Mouse (Mus musculus) midbrain, embryonic 11.5 days (tissue): ENCODE measurements at regions not wholly inside any gene's neighbourhood (a gene's known extent, or its start where the extent isn't known, plus 50 kb on each side); places are given as distances from the start of the nearest gene placed in this dataset.
A peak's percentile ranks its signal among the peaks of the same experiment; 100 is the strongest.
"Not testable (repeated sequence)": the region's sequence is repeated elsewhere in the genome, so short reads cannot be mapped to it uniquely, and the experiment has no call there.

Experiments
- ATAC-seq: fragments of 200-750 bp; cut with Nextera tagmentation; 2 replicates; pipeline ENCODE4 v1.8.0; 2017; ENCODE audit warnings: moderate TSS enrichment, moderate library complexity; ENCODE audit not compliant: low FRiP score
- DNase-seq: peaks from one replicate; pipeline ENCODE4 v3.0.0; 2015; ENCODE audit warnings: low spot score; ENCODE audit errors: missing footprints
- H3K27ac ChIP-seq: fragments of 300-500 bp; sonication (generic); 2 replicates; pipeline ENCODE4 v1.5.1; 2014; ENCODE audit warnings: low read depth, low read length
- H3K27me3 ChIP-seq: fragments of 300-500 bp; sonication (generic); 2 replicates; pipeline ENCODE4 v1.6.1; 2014; ENCODE audit warnings: mild to moderate bottlenecking, low read length, moderate library complexity, mixed read lengths; ENCODE audit not compliant: control insufficient read depth, insufficient read depth
- H3K36me3 ChIP-seq: fragments of 300-500 bp; sonication (generic); 2 replicates; pipeline ENCODE4 v1.6.1; 2014; ENCODE audit warnings: mild to moderate bottlenecking, low read length, moderate library complexity, mixed read lengths; ENCODE audit not compliant: control insufficient read depth, insufficient read depth
- H3K4me1 ChIP-seq: fragments of 300-500 bp; sonication (generic); 2 replicates; pipeline ENCODE4 v1.6.1; 2014; ENCODE audit warnings: low read length; ENCODE audit not compliant: control insufficient read depth, insufficient read depth
- H3K4me2 ChIP-seq: fragments of 300-500 bp; sonication (generic); 2 replicates; pipeline ENCODE4 v1.6.1; 2014; ENCODE audit warnings: mild to moderate bottlenecking, moderate library complexity
- H3K4me3 ChIP-seq: fragments of 300-500 bp; sonication (generic); 2 replicates; pipeline ENCODE4 v1.5.1; 2014; ENCODE audit warnings: low read depth, low read length
- H3K9ac ChIP-seq: fragments of 300-500 bp; sonication (generic); 2 replicates; pipeline ENCODE4 v1.6.1; 2014; ENCODE audit warnings: low read length
- H3K9me3 ChIP-seq: fragments of 300-500 bp; sonication (generic); 2 replicates; pipeline ENCODE4 v1.6.1; 2016; ENCODE audit warnings: low read length; ENCODE audit not compliant: control insufficient read depth
- WGBS: fragments of 180-500 bp; shearing (Covaris S2); extraction: QIAGEN DNeasy Blood & Tissue Kit; methylation state at CpG from one replicate; pipeline ENCODE4 v1.1.7; 2014; 5-methylcytosine and 5-hydroxymethylcytosine counted together

DNA sequence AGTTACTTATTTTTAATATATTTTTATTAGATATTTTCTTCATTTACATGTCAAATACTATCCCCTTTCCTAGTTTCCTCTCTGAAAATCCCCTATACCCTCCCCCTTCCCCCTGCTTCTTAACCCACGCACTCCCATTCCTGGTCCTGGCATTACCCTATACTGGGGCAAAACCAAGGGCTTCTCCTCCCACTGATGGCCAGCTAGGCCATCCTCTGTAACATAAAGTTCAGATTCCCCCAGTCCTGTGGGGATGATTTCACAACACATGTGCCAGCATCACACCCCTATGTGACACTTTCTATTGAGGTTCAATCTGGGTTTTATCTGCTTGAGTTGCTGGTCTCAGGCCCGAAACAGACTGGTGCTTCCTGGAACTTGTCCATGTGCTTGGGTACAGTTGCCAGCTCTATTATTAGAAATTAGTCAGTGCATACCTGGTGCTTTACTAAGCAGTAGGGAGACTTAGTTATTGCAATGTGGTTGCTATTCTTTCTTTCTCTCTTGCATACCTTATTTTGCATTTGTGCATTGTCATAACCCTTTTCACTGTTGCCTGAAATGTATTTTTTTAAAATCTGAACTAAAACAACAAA, 295.5 kb downstream of the Grxcr1 start:
- Histone ChIP-seq H3K9me3 (no peaks in the 10 kb centered on the region), H3K27me3 (no peaks in the 10 kb centered on the region), H3K27ac (no peak overlapping the region), H3K4me1 (no peaks in the 10 kb centered on the region), H3K4me2 (no peak overlapping the region), H3K9ac (no peak overlapping the region), H3K4me3 (no peak overlapping the region), H3K36me3 (no peaks in the 10 kb centered on the region)
- DNase-seq (no peak), ATAC-seq (no peak)
- WGBS: 96% methylated on average over 2 of the region's 2 CpGs

- Histone ChIP-seq H3K36me3 (no peaks in the 10 kb centered on the region), H3K4me1 (no peaks in the 10 kb centered on the region), H3K27ac (no peak overlapping the region), H3K9ac (no peak overlapping the region), H3K27me3 (no peaks in the 10 kb centered on the region), H3K4me2 (no peak overlapping the region), H3K9me3 (no peaks in the 10 kb centered on the region), H3K4me3 (no peak overlapping the region)
- WGBS: 90% methylated on average over 3 of the region's 3 CpGs
- ATAC-seq (no peak), DNase-seq (no peak)
Observed at GRCm38 (mm10) chr5:68329311-68329710, 297.7 kb downstream of the Grxcr1 start.

GRCm38 (mm10) chr5:68329828-68330227, 298.2 kb downstream of the Grxcr1 start:
- Histone ChIP-seq H3K27me3 (no peaks in the 10 kb centered on the region), H3K4me1 (no peaks in the 10 kb centered on the region), H3K9ac (no peak overlapping the region), H3K4me2 (no peak overlapping the region), H3K27ac (no peak overlapping the region), H3K9me3 (no peaks in the 10 kb centered on the region), H3K4me3 (no peak overlapping the region), H3K36me3 (no peaks in the 10 kb centered on the region)
- DNase-seq (no peak), ATAC-seq (no peak)
- 81% methylated on average over 2 of the region's 2 CpGs for WGBS

- Histone ChIP-seq H3K27me3 (no peaks in the 10 kb centered on the region), H3K36me3 (no peaks in the 10 kb centered on the region), H3K9ac (no peak overlapping the region), H3K4me2 (no peak overlapping the region), H3K4me3 (no peak overlapping the region), H3K4me1 (no peaks in the 10 kb centered on the region), H3K9me3 (no peaks in the 10 kb centered on the region), H3K27ac (no peak overlapping the region)
- no peak for ATAC-seq
- DNase-seq: no peak
- WGBS: 64% methylated on average over 2 of the region's 2 CpGs
Observed at GRCm38 (mm10) chr5:68350921-68351320, 319.3 kb downstream of the Grxcr1 start.

GRCm38 (mm10) chr5:68351793-68352192, 320.2 kb downstream of the Grxcr1 start:
- Histone ChIP-seq H3K4me1 (no peaks in the 10 kb centered on the region), H3K4me2 (no peak overlapping the region), H3K9me3 (no peaks in the 10 kb centered on the region), H3K9ac (no peak overlapping the region), H3K27me3 (no peaks in the 10 kb centered on the region), H3K27ac (no peak overlapping the region), H3K36me3 (no peaks in the 10 kb centered on the region), H3K4me3 (no peak overlapping the region)
- 72% methylated on average over 5 of the region's 5 CpGs for WGBS
- ATAC-seq (no peak), DNase-seq (no peak)

DNA sequence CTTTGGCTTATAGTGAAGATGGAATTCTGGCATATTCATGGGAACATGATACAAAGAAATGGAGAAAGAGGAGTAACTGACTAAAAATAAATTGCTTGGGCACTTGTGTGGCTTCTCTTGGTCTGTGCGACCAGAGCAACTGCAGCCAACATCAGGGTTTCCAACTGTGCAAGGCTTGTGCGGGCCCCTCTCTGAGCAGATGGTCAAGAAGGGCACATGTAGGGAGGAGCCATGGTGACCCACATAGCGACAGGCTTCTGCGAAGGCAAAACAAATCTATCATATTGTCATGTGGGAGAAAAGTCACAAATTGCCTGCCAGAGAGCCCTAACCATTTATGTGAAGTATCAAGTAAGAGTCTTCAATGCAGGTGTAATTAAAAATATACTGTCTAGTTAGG, 321.6 kb downstream of the Grxcr1 start:
- H3K4me1 ChIP-seq: no peaks in the 10 kb centered on the region
- no peak overlapping the region for H3K9ac ChIP-seq
- H3K9me3 ChIP-seq: no peaks in the 10 kb centered on the region
- no peaks in the 10 kb centered on the region for H3K27me3 ChIP-seq
- no peak overlapping the region for H3K4me3 ChIP-seq
- H3K27ac ChIP-seq: no peak overlapping the region
- H3K4me2 ChIP-seq: no peak overlapping the region
- whole genome bisulfite sequencing: 82% methylated on average over 4 of the region's 4 CpGs
- DNase-seq (no peak), ATAC-seq (no peak)
- H3K36me3 ChIP-seq: no peaks in the 10 kb centered on the region

DNA sequence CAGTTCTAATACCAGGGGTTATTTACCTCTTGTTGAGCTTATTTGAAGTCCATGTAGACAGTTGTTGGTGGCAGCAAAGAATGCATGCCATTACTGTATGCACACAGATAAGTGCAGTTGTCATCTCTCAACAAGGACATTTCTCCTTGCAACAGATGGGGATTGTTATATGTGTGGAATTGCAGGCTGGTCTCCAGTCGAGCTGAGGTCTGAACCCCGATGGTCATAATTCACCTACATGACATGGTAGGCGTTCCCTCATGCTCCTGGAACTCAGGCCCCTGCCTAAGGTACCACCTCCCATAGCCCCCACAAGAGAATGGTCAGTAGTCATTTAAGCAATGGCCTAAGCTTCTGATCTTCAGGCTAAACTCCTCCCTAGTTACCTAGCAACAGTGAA, 322.2 kb downstream of the Grxcr1 start:
- WGBS: 79% methylated on average over 3 of the region's 3 CpGs
- not testable (repeated sequence) for H3K36me3 ChIP-seq

DNA sequence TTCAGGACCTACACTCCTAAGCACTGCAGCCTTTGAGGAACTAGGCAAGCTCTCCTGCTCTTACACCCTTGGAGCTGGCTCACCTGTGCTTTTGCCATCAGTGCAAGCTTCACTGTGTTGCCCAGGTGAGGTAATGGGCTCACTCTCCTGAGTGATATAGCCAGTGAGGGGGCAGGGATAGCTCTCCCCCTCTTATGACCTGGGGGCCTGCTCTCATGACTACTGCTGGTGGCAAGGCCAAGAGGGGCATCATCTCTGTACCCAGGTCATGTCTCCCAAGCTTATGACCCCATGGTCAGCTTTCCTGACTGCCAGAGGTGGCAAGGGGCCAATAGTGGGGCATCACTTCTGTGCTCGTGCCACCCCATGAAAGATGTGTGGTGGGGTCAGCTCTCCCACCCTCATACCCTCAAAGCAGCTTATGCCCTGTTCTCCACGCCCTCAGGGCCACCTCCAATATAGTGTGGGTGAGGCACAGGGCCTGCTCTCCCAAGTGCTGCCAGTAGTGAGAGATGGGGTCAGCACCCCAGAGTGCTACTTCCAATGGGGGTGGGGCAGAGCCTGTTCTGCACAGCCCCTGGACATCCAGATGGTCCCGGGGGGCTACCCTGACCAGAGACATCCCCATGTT, 330.1 kb downstream of the Grxcr1 start:
- 76% methylated on average over 3 of the region's 3 CpGs for WGBS
- no peaks in the 10 kb centered on the region for H3K9me3 ChIP-seq
- H3K27ac ChIP-seq: no peak overlapping the region
- H3K27me3 ChIP-seq: no peaks in the 10 kb centered on the region
- no peak overlapping the region for H3K4me2 ChIP-seq
- DNase-seq (no peak), ATAC-seq (peak; percentile 44; the same call in 1 of the 2 replicates)
- no peaks in the 10 kb centered on the region for H3K36me3 ChIP-seq
- no peaks in the 10 kb centered on the region for H3K4me1 ChIP-seq
- no peak overlapping the region for H3K9ac ChIP-seq
- H3K4me3 ChIP-seq: no peak overlapping the region

More for the DNA sequence above, 322.2 kb downstream of the Grxcr1 start:
- H3K4me1 ChIP-seq, H3K4me2 ChIP-seq, H3K9me3 ChIP-seq, ATAC-seq, H3K27ac ChIP-seq, DNase-seq, H3K9ac ChIP-seq, H3K4me3 ChIP-seq, H3K27me3 ChIP-seq: not testable (repeated sequence)

DNA sequence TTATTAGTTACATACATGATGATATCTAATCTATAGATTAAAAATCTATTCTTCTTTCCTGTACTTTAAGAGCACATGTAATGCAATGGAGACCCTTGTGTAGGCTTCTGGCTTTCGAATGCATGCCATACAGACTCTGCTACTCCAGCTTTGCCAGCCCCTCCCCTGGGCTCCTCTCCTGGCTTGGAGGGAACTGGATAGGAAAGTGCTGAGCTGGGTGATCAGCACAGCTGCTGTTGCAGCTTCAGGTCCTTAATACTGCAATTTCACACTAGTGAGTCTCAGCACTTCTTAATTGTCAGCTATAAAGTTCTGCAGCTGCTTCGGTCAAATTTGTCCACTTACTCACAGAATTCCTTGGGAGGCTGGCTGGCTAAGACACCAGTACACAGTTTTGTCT, 341.4 kb downstream of the Grxcr1 start:
- no peaks in the 10 kb centered on the region for H3K4me1 ChIP-seq
- H3K9ac ChIP-seq: no peak overlapping the region
- H3K27ac ChIP-seq: no peak overlapping the region
- no peak for ATAC-seq
- H3K9me3 ChIP-seq: no peaks in the 10 kb centered on the region
- H3K27me3 ChIP-seq: no peaks in the 10 kb centered on the region
- H3K36me3 ChIP-seq: no peaks in the 10 kb centered on the region
- no peak for DNase-seq
- no peak overlapping the region for H3K4me3 ChIP-seq
- WGBS: 85% methylated on average over 2 of the region's 2 CpGs
- H3K4me2 ChIP-seq: no peak overlapping the region
